Mouse (Mus musculus) hindbrain, embryonic 15.5 days (tissue): ENCODE results near the gene Bmp7. TPM values are rescaled to one million over a fixed set of nuclear protein-coding genes. Genes with fewer than 3 reads are reported as not detected.

Experiments used
- ATAC-seq: fragments of 200-750 bp; cut with Nextera tagmentation; 2 replicates; pipeline ENCODE4 v1.8.0; 2017; ENCODE audit warnings: low read depth, moderate number of reproducible peaks, moderate TSS enrichment; ENCODE audit not compliant: low FRiP score
- H3K27ac ChIP-seq: fragments of 300-500 bp; sonication (generic); replicated peaks from 2 replicates; pipeline ENCODE4 v1.5.1; 2015; ENCODE audit warnings: mild to moderate bottlenecking, inconsistent platforms
- H3K27me3 ChIP-seq: fragments of 300-500 bp; sonication (generic); 2 replicates; pipeline ENCODE4 v1.6.1; 2015; ENCODE audit warnings: control low read depth, inconsistent platforms
- H3K36me3 ChIP-seq: fragments of 300-500 bp; sonication (generic); 2 replicates; pipeline ENCODE4 v1.6.1; 2015; ENCODE audit warnings: control low read depth, inconsistent platforms
- H3K4me1 ChIP-seq: fragments of 300-500 bp; sonication (generic); replicated peaks from 2 replicates; pipeline ENCODE4 v1.6.1; 2015; ENCODE audit warnings: control low read depth, inconsistent platforms
- H3K4me2 ChIP-seq: fragments of 300-500 bp; sonication (generic); 2 replicates; pipeline ENCODE4 v1.6.1; 2015; ENCODE audit warnings: moderate library complexity, mild to moderate bottlenecking, inconsistent platforms
- H3K4me3 ChIP-seq: fragments of 300-500 bp; sonication (generic); 2 replicates; pipeline ENCODE4 v1.5.1; 2015; ENCODE audit warnings: mild to moderate bottlenecking, inconsistent platforms
- H3K9ac ChIP-seq: fragments of 300-500 bp; sonication (generic); 2 replicates; pipeline ENCODE4 v1.6.1; 2015; ENCODE audit warnings: inconsistent platforms
- H3K9me3 ChIP-seq: fragments of 300-500 bp; sonication (generic); 2 replicates; pipeline ENCODE4 v1.6.1; 2016; ENCODE audit warnings: control low read depth, inconsistent platforms
- WGBS: fragments of 180-500 bp; shearing (Covaris S2); methylation state at CpG from one replicate; pipeline ENCODE4 v1.1.7; 2015; 5-methylcytosine and 5-hydroxymethylcytosine counted together
- polyA plus RNA-seq: library from polyadenylated mRNA; unstranded; fragments of >200 nt; fragmentation: Nextera tagmentation; extraction: Ambion mirVana; gene quantifications from 2 replicates; pipeline ENCODE4 v1.2.1, GENCODE M21; 2015

The Bmp7 gene
- polyA plus RNA-seq, 1 experiment from 2014 or later = 16.6 TPM

GRCm38 (mm10) chr2:172900954-172901701 is 39.0 kb downstream of the Bmp7 start:
- no peak overlapping the region for H3K4me2 ChIP-seq
- H3K27ac ChIP-seq = no peak overlapping the region
- WGBS = 73% methylated on average over 10 of the region's 10 CpGs
- H3K4me3 ChIP-seq = no peak overlapping the region
- no peaks in the 10 kb centered on the region for H3K27me3 ChIP-seq
- no peak overlapping the region for H3K9ac ChIP-seq
- H3K36me3 ChIP-seq = no peaks in the 10 kb centered on the region
- ATAC-seq = no peak
- no peaks in the 10 kb centered on the region for H3K4me1 ChIP-seq
- no peaks in the 10 kb centered on the region for H3K9me3 ChIP-seq

DNA sequence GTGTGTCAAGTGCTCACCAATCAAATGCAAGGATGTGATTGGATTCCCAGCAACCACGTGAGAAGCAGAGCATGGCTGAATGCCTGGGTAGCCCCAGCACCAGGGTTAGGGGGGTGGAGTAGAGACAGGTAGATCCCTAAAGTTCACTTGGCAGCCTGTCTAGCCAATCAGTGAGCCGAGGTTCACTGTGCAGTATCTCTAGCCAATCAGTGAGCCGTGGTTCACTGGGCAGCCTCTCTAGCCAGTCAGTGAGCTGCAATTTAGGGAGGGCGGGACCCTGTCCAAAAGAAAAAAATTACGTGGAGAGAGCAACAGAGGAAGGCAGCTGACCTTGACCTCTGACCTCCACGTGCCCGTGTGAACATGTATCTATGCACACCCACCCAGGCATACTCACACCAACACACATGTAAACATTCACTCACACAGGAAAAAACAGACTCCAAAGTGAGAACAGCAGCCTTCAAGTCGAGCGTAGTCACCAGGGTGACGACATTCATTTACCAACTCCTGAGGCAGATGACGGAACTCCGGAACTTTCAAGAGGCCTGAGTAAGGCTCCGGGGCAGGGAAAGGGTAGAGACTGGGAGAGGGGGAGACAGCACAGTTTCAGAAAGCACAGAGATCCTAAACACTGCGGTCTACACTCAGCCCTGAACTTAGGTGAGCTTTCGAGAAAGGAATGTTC is 50.2 kb downstream of the Bmp7 start:
- no peak overlapping the region for H3K4me2 ChIP-seq
- H3K4me3 ChIP-seq = no peak overlapping the region
- 0 out of 2 replicates have a peak, but pooled peaks have one; percentile 8 for ATAC-seq
- H3K9me3 ChIP-seq = no peaks in the 10 kb centered on the region
- no peaks in the 10 kb centered on the region for H3K4me1 ChIP-seq
- no peak overlapping the region for H3K27ac ChIP-seq
- 80% methylated on average over 15 of the region's 15 CpGs for WGBS
- H3K9ac ChIP-seq = no peak overlapping the region
- no peaks in the 10 kb centered on the region for H3K27me3 ChIP-seq
- no peaks in the 10 kb centered on the region for H3K36me3 ChIP-seq

GRCm38 (mm10) chr2:172889222-172889621 is 50.9 kb downstream of the Bmp7 start:
- no peaks in the 10 kb centered on the region for H3K27me3 ChIP-seq
- H3K4me2 ChIP-seq = no peak overlapping the region
- no peak overlapping the region for H3K4me3 ChIP-seq
- 53% methylated on average over 12 of the region's 12 CpGs for WGBS
- H3K4me1 ChIP-seq = no peaks in the 10 kb centered on the region
- no peak overlapping the region for H3K27ac ChIP-seq
- no peak overlapping the region for H3K9ac ChIP-seq
- no peaks in the 10 kb centered on the region for H3K36me3 ChIP-seq
- no peak for ATAC-seq
- H3K9me3 ChIP-seq = no peaks in the 10 kb centered on the region

DNA sequence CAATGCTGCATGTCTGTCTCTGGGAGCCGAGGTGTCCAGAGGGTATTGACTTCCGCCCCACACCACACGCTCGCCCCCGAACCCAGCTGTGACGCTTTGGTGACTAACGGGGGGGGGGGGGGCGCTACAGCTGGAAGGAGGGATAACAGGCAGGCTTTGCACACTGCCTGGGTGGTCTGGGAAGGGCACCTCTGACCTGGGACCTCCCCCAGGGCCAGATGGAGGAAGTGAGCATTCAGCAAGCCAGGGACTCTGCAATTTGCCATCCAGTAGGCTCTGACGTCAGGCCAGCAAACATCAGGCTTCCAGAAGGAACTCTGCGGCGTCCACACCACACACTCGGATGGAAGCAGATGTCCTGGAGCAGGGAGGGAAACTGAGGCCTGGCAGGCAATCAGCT is 52.0 kb downstream of the Bmp7 start:
- H3K27ac ChIP-seq = no peak overlapping the region
- H3K4me1 ChIP-seq = no peaks in the 10 kb centered on the region
- ATAC-seq = no peak
- H3K36me3 ChIP-seq = no peaks in the 10 kb centered on the region
- no peak overlapping the region for H3K4me3 ChIP-seq
- no peaks in the 10 kb centered on the region for H3K9me3 ChIP-seq
- WGBS = 75% methylated on average over 12 of the region's 12 CpGs
- no peak overlapping the region for H3K4me2 ChIP-seq
- H3K9ac ChIP-seq = no peak overlapping the region
- no peaks in the 10 kb centered on the region for H3K27me3 ChIP-seq

- no peak for ATAC-seq
- H3K27ac ChIP-seq = no peak overlapping the region
- H3K9me3 ChIP-seq = no peaks in the 10 kb centered on the region
- H3K4me2 ChIP-seq = no peak overlapping the region
- H3K9ac ChIP-seq = no peak overlapping the region
- no peaks in the 10 kb centered on the region for H3K4me1 ChIP-seq
- H3K27me3 ChIP-seq = no peaks in the 10 kb centered on the region
- no peak overlapping the region for H3K4me3 ChIP-seq
- no peaks in the 10 kb centered on the region for H3K36me3 ChIP-seq
- 69% methylated on average over 6 of the region's 7 CpGs for WGBS
These were observed 54.3 kb downstream of the Bmp7 start for GRCm38 (mm10) chr2:172885861-172886260.

GRCm38 (mm10) chr2:172884584-172884983 is 55.5 kb downstream of the Bmp7 start:
- Histone ChIP-seq H3K4me3 (no peak overlapping the region), H3K4me2 (no peak overlapping the region), H3K9me3 (no peaks in the 10 kb centered on the region), H3K27ac (no peak overlapping the region), H3K27me3 (no peaks in the 10 kb centered on the region), H3K36me3 (no peaks in the 10 kb centered on the region), H3K4me1 (no peaks in the 10 kb centered on the region), H3K9ac (no peak overlapping the region)
- no peak for ATAC-seq
- WGBS = 84% methylated on average over 6 of the region's 6 CpGs

GRCm38 (mm10) chr2:172875201-172875600 is 64.9 kb downstream of the Bmp7 start:
- H3K27me3 ChIP-seq = no peaks in the 10 kb centered on the region
- no peak overlapping the region for H3K4me3 ChIP-seq
- no peak overlapping the region for H3K27ac ChIP-seq
- H3K9ac ChIP-seq = no peak overlapping the region
- H3K4me2 ChIP-seq = no peak overlapping the region
- H3K9me3 ChIP-seq = no peaks in the 10 kb centered on the region
- WGBS = 90% methylated on average over 9 of the region's 9 CpGs
- H3K36me3 ChIP-seq = no peaks in the 10 kb centered on the region
- H3K4me1 ChIP-seq = no peaks in the 10 kb centered on the region
- ATAC-seq = no peak

- H3K4me2 ChIP-seq = no peak overlapping the region
- no peak overlapping the region for H3K4me3 ChIP-seq
- H3K9ac ChIP-seq = no peak overlapping the region
- no peaks in the 10 kb centered on the region for H3K36me3 ChIP-seq
- H3K27me3 ChIP-seq = no peaks in the 10 kb centered on the region
- peaks cover 12% of the 10 kb centered on the region for H3K4me1 ChIP-seq
- 82% methylated on average over 5 of the region's 5 CpGs for WGBS
- no peak for ATAC-seq
- no peak overlapping the region for H3K27ac ChIP-seq
- H3K9me3 ChIP-seq = no peaks in the 10 kb centered on the region
These were observed 73.8 kb downstream of the Bmp7 start for GRCm38 (mm10) chr2:172866356-172866755.

DNA sequence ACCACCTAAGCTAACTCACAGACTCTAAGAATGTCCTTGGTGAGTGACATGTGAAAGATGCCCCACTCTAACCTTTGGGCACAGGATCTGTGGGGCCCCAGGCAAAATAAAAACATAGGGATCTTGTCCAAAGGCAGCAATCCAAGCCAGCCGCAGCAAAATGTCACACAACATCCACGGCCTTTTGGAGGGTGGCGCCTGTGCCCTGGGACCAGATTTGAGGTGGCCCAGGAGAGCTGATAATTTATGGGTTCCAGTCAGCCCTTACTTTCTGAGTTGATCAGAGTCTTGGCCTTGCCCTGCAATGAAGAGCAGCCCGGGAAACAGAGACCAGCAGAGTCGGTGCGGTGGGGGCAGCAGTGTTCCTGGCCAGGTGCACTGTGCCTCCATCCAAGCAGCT is 75.0 kb downstream of the Bmp7 start:
- Histone ChIP-seq H3K4me3 (no peak overlapping the region), H3K9me3 (no peaks in the 10 kb centered on the region), H3K36me3 (no peaks in the 10 kb centered on the region), H3K9ac (no peak overlapping the region), H3K4me2 (no peak overlapping the region), H3K27ac (no peak overlapping the region), H3K27me3 (no peaks in the 10 kb centered on the region), H3K4me1 (peaks cover 12% of the 10 kb centered on the region)
- no peak for ATAC-seq
- 93% methylated on average over 6 of the region's 6 CpGs for WGBS

DNA sequence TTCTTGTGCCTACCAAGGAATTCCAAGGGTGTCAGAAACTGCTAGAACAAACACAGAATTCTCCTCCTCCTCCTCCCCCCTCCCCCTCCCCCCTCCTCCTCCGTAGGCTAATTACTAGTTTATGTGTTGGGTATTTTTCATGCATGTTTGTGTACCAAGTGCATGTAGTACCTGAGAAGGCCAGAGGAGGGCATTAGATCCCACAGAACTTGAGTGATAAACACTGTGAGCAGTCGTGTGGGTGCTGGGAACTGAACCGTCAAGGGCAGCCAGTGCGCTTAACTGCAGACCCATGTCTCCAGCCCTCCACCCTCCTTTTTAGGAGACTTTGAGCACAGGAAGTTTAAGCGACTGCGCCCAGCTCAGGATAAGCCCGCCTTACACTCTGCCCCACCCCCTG is 75.6 kb downstream of the Bmp7 start:
- no peak overlapping the region for H3K4me3 ChIP-seq
- 88% methylated on average over 7 of the region's 7 CpGs for WGBS
- H3K4me1 ChIP-seq = peaks cover 12% of the 10 kb centered on the region
- no peak overlapping the region for H3K4me2 ChIP-seq
- H3K27me3 ChIP-seq = no peaks in the 10 kb centered on the region
- no peak for ATAC-seq
- no peak overlapping the region for H3K9ac ChIP-seq
- H3K9me3 ChIP-seq = no peaks in the 10 kb centered on the region
- H3K36me3 ChIP-seq = no peaks in the 10 kb centered on the region
- H3K27ac ChIP-seq = no peak overlapping the region

DNA sequence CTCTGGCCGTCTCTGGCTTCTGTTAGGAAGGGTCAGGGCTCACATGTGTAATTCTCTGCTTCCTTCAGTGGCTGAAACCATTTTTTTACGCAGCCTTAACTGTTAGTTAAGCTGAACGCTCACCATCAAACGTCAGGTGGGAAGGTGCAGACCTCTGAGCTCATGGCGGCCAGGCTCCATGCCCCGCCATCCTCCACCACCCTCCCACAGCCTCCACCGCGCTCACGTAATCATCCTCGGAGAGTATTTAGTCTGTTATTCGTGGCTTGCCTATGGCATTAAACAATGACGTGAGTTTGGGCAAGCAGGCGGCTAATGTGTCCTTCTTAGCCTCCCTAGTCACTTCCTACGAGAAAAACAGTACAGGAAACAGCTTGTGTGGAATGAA is 76.7 kb downstream of the Bmp7 start:
- WGBS = 60% methylated on average over 14 of the region's 14 CpGs
- Histone ChIP-seq H3K4me1 (peaks cover 12% of the 10 kb centered on the region), H3K4me2 (peak overlapping the region; percentile 40), H3K27me3 (no peaks in the 10 kb centered on the region), H3K27ac (no peak overlapping the region), H3K9me3 (no peaks in the 10 kb centered on the region), H3K4me3 (peak overlapping the region; percentile 7; the same call in 1 of the 2 replicates), H3K36me3 (no peaks in the 10 kb centered on the region), H3K9ac (peak overlapping the region; percentile 2; the same call in 1 of the 2 replicates)
- ATAC-seq = 0 out of 2 replicates have a peak, but pooled peaks have one; percentile 1

DNA sequence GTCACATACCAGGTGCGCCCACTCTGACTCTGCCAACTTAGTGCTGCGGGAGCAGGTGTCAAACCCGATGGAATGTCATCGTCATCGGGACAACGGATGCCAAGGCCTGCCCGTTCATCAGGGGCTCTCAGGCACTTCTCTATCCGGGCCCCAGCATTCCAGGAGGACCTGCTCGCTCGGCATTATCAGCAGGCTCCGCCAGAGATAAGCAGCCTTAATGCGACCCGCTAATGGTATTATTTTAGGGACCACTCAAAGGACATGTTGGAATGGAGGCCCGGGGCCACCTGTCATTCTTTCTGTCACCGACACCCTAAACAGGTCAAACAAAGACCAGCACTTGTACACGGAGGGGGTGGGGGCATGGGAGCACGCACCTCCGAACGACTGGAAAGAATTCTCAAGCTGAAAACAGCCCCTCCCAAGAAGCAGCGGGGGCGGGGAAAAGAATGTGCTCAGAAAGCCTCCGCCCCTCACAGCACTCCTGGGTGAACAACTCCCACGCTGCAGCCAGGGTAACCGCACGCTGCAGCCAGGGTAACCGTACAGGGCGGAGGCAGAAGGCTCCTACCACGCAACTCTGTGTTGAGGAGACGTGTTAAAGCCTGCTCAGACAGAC is 77.2 kb downstream of the Bmp7 start:
- peak; percentile 55; the same call in 1 of the 2 replicates for ATAC-seq
- H3K9me3 ChIP-seq = no peaks in the 10 kb centered on the region
- peak overlapping the region; percentile 2; the same call in 1 of the 2 replicates for H3K9ac ChIP-seq
- H3K4me3 ChIP-seq = peak overlapping the region; percentile 7; the same call in 1 of the 2 replicates
- peak overlapping the region; percentile 40 for H3K4me2 ChIP-seq
- WGBS = 37% methylated on average over 29 of the region's 29 CpGs
- H3K27ac ChIP-seq = no peak overlapping the region
- no peaks in the 10 kb centered on the region for H3K36me3 ChIP-seq
- H3K27me3 ChIP-seq = no peaks in the 10 kb centered on the region
- H3K4me1 ChIP-seq = peaks cover 12% of the 10 kb centered on the region
